Mouse (Mus musculus) adrenal gland, adult 8-10 months (tissue): ENCODE results near the gene Fgf2. TPM values are rescaled to one million over a fixed set of nuclear protein-coding genes. Genes with fewer than 3 reads are reported as not detected.

ENCODE experiments used
- DNase-seq: peaks from one replicate; pipeline ENCODE4 v3.0.0; 2022
- total RNA-seq, 4 experiments: library from RNA; stranded (reverse); gene quantifications; 2 replicates each; pipeline ENCODE4 v1.2.4; 2022

The Fgf2 gene
- 1 to 10 TPM; 3.9 to 9.8 (median 7.4) TPM for total RNA-seq

GRCm38 (mm10) chr3:37348221-37349165 is at the start of gene Fgf2:
Fgf2 (plus strand) TSS chr3:37348346.
- peak; percentile 11 for DNase-seq

DNA sequence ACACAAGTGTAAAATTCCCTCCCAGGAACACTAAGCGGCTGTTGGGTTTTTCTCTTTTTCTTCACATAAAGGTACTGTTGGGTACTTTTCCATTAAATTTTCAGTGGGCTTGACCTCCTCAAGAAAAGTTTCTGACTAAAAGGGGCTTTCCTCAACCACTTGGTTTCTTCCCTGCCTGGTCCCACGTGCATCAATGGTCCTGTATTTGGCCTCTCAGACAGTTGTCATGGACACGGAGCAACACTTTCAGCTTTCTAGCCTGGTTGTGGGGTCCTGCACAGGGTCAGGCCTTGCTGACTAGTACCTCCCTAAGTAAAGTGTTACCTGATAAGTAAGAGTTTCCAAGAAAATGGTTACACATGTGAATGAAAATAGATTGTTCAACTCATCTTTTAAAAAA is 48.7 kb upstream of the Fgf2 start:
- DNase-seq = no peak

DNA sequence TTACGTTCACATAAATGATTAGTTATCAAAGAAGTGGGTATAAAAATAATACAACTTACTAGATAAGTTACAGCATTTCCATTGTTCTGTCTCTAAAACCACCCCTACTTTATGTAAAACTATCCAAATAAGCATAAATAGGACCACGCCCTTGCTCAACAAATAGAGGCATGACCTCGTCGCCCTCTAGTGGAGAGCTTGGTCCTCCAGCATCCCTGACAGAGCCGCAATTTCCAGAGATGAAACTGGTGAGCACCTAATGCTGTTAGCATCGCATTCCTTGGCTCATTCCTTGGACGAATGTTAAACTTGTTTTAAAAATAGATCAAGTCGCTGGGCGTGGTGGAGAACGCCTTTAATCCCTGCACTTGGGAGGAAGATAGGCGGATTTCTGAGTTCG is 45.5 kb upstream of the Fgf2 start:
- no peak for DNase-seq

DNA sequence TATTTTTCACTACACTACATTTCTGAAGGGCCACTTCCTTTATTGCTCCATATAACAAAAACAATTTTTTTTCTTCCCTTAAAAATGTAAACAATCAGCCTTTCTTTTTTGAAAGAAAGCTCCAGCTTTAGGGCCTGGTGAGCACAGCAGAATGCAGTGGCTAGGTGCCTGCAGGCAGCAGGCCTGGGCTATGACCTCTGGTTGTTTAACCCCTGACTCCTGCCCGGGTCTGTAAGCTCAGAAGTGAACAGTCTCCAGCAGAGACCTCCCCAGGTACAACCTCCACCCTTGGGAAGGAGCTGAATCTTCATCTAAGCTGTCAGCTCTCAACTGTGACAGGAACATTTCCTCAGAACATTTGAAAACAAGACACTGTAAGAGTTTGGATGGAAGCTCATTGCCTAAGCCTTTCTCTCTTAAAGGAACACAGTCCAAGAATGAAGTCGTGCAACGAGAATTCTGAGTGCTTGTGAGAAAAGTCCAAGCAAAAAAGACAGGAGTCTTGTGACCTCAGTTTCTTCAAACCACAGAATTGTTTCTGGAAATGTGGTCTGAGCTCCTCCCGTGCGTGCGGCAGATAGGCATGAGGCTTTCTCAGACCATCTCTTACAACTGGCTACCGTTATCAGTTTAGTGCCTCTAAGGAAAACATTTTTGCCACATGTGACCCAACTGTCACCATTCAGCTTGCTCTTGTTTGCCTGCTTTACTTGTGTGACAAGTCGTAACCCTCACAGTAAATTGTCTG is 44.6 kb upstream of the Fgf2 start:
- no peak for DNase-seq

DNA sequence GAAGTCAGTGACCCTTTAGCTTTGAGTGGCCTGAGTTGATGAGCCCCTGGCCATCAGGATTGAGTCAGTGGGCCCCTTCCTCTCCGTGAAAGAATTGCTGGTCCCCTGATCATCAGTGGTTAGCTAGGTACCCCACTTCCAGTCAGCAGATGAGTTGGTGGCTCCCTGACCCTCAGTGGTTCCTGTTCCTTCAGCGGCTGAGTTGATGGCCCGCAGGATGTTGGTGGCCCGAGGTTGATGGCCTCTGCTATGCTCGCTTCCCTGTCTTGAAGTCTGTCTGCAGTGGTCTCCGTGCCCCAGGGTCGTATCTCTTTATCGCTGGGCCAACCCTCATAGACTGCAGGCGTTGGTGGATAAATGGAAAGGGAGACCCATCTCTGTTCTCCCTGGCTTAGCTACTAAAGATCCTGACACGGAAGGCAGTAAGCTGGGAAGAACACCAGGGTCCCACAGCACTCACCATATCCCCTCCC is 36.2 kb upstream of the Fgf2 start:
- DNase-seq = no peak

- DNase-seq = peak; percentile 92
Observed at GRCm38 (mm10) chr3:37312370-37312941, 35.7 kb upstream of the Fgf2 start, which contains the start of the genes Bbs12 and Cetn4. Bbs12 (plus strand) TSS chr3:37312554. Cetn4 (minus strand) TSS chr3:37312708.

- peak; percentile 41 for DNase-seq
Observed at GRCm38 (mm10) chr3:37313371-37313770, 34.8 kb upstream of the Fgf2 start.

DNA sequence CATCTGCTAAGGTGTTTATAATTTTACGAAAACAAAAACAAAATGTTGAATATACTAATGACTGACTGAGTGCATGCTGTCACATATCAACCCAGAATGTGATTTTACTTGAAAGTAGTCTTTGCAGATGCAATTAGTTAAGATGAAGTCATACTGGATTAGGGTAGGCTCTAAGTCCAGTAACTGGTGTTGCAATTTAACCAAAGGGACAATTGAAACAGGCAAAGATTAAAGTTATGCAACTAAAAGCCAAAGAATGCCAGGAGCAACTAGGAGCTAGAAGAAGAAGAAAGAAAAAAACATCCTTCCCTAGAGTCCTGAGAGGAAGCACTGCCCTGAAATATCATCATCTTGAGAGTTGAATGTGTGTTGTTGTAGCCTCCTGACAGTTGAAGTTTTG is 31.9 kb upstream of the Fgf2 start:
- DNase-seq = no peak

DNA sequence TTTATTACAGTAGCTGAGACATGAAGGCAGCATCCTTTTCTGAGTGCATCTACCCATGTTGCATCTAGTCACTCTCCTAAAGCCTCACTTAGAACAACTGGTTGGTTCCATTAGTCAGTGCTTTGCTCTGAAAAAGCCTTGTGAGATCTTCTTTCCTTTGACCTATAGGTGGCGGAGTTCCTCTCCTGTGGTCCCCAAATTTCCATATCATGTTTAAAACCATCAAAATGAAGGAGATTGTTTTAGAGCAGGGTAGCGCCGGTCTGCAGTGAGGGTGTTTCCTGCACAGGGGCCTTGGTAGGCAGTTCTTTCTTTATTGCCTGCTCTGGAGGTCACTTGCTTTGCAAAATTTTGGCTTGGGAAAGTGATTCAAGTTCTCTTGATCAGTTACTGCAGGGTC is 23.8 kb upstream of the Fgf2 start:
- DNase-seq = no peak

- no peak for DNase-seq
Observed at GRCm38 (mm10) chr3:37325317-37326112, 22.6 kb upstream of the Fgf2 start.

DNA sequence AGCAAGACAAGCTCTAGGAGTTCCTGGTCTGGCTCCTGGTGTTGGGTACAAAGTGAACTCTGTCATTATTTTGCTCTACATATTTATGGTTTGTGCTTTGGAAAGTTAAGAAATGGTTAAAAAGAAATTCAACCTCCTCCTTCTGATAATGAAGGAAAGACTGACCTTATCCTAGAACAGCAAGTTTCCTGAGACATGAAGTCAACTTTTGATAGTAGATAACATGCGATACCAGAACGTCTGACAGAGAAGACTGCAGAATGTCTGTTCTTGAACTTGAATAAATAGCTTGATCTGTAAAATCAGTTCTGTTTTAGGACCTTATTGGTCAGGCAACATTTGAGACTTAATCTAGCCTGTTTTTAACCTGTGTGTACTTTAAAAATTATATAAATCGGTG is 21.5 kb upstream of the Fgf2 start:
- no peak for DNase-seq

DNA sequence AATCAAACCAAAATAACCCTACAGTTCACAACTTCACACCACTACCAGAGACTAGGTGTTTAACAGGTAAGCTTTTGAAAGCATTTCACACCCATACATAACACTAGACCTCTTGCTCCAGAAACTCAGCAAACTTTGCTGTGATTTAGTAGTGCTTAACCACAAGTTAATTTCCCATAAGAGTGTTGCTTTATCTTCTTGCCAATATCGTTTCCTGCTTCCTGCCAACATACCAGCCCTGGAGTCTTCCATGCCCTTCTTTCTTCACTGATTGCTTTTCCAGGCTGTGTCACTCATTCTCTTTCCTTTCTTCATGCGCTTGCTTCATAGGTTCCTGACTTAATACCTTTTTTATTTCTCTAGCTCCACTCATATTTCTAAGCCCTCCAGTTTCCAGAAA is 19.7 kb upstream of the Fgf2 start:
- DNase-seq = no peak

DNA sequence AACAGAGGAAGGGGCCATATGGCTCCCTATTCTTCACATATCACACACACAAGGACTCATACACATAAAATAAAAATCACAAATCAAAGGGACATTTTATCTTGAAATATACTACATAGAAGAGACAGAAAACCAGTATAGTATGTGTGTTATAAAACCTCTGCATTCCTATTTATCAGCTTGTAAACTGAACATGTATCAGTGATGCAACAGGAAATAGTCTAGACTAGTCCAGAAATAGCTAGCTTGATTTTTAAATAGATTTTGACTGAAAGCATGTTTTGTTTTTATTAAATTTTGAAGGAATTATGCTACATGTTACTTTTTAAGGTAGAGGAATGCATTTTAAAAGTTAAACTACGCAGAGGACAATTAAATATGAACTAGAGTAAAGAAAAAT is 18.2 kb upstream of the Fgf2 start:
- no peak for DNase-seq

GRCm38 (mm10) chr3:37331999-37332449 is 16.1 kb upstream of the Fgf2 start:
- no peak for DNase-seq

DNA sequence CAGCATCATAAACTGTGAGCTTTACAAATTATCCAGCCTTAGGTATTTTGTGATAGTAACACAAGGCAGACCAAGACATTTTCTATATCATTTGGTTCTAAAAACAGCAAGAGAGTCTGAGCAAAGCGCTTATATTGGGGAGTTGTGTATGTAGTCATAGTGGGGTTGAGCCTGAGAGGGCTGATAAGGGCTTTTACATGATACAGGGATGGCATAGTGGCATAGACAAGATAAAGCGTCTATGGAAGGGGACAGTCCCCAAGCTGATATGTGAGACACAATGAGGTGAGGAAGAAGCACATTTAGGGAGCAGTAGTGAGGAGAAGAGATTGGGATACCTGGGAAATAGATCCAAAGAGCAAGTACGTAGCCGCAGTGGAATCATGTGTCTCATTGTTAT is 14.1 kb upstream of the Fgf2 start:
- DNase-seq = no peak

GRCm38 (mm10) chr3:37341110-37341509 is 7.0 kb upstream of the Fgf2 start:
- peak; percentile 16 for DNase-seq

GRCm38 (mm10) chr3:37342811-37343210 is 5.3 kb upstream of the Fgf2 start:
- DNase-seq = no peak

GRCm38 (mm10) chr3:37347671-37348070 is 475 bp upstream of the Fgf2 start:
- no peak for DNase-seq

- no peak for DNase-seq
Observed at GRCm38 (mm10) chr3:37349166-37349548, 1.0 kb downstream of the Fgf2 start.

- DNase-seq = no peak
Observed at GRCm38 (mm10) chr3:37350386-37350785, 2.2 kb downstream of the Fgf2 start.

DNA sequence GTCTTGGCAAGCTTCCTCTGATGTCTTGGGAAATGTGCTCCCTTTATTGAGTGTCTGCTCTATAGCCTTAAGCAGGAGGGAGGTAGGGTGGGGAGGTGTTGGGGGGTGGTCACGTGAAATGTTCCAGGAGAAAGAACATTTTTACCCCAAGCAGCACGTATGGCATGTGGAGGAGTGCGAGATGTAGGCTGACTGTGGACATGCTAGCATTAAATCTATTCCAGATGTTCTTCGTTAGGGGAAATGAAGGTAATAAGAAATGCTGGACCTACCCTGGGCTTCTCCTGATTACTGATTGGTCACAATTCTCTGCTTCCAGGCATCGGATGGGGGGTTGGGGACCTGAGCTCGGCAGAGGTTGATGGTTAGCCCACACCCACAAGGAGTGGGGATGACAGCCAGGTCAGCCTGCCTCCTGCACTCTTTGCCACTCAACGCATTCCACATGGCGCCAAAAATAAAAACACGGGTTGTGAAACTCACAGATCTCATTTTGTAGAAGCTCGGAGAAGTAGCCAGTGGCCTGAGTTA is 5.9 kb downstream of the Fgf2 start:
- DNase-seq = no peak

GRCm38 (mm10) chr3:37354737-37355136 is 6.6 kb downstream of the Fgf2 start:
- no peak for DNase-seq
